Mouse (Mus musculus): ENCODE measurements around the gene Cxcl17. TPM values are rescaled to one million over a fixed set of nuclear protein-coding genes. Genes with fewer than 3 reads are reported as not detected.

The Cxcl17 gene
- total and polyA plus RNA-seq, 3 experiments = not detected

GRCm38 (mm10) chr7:25378181-25379100, 34.2 kb downstream of the Cxcl17 start:
- Histone ChIP-seq H3K9me3 (replicated peaks; ENCODE audit: low read length) (no peaks in the 10 kb centered on the region), H3K36me3 (replicated peaks in 1 of 2; ENCODE audit: control insufficient read depth in 1 of 2, insufficient read depth in 1 of 2, low read length in 1 of 2) (peaks cover 11 to 42% of the 10 kb centered on the region in 2 experiments), H3K4me1 (ENCODE audit: control insufficient read depth in 1 of 2, insufficient read depth in 2 of 2) (0 out of 4 replicates have a peak, but pooled peaks cover 2 to 3% of the 10 kb centered on the region in 2 experiments), H3K79me2 (replicated peaks; ENCODE audit: control insufficient read depth, extremely low read depth, insufficient read depth, poor library complexity, severe bottlenecking) (no peaks in the 10 kb centered on the region), H3K27ac (ENCODE audit: insufficient read depth, low read depth) (no peak overlapping the region), H3K4me2 (ENCODE audit: insufficient read depth, low read depth, poor library complexity, severe bottlenecking) (no peak overlapping the region), H3K4me3 (replicated peaks in 1 of 3; ENCODE audit: low read depth in 2 of 3, low read length in 2 of 3, poor library complexity in 1 of 3) (no peak overlapping the region), H3K9ac (ENCODE audit: insufficient read depth, low read depth) (no peak overlapping the region), H3K27me3 (replicated peaks) (peaks cover 5% of the 10 kb centered on the region)
- in situ Hi-C loops (cut with MboI; ENCODE audit: low pct_ligation_motif_present, low pct_unique_long_range_greater_than_20kb, low sequenced_read_pairs) (no loop called here), dilution Hi-C loops (cut with MboI; ENCODE audit: extremely low pct_ligation_motif_present, extremely low pct_unique_long_range_greater_than_20kb, low sequenced_read_pairs) (no loop called here)
- DNase-seq (ENCODE audit: extremely low read depth) = no peak
- TF ChIP-seq UBTF (IDR thresholded peaks at IDR 0.05; ENCODE audit: low read depth, low read length) = no peak

DNA sequence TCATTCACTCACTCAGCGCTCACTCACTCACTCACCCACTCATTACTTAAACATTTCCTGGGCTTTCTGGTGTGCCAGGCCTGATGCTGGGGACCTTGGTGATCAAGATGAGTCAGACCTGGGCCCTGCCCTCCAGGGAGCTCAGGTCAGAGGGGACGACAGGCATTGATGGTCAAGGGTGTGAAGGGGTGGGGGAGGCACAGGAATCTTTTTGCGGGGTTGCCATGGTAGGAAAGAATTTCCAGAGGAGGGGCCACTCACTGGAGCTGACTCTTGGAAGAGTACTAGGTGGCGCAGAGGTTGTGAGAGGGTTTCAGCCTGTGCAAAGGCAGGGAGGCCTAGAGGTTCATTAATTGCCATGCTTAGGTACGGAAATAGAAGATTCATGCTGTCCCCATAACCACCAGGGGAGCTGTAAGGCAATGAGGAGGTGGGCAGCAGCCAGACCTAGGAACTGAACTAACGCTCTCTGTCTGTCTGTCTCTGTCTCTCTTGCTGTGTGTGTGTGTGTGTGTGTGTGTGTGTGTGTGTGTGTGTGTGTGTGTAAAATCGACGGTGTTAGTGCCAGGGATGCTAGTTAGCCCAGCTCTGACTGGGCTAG, 35.5 kb downstream of the Cxcl17 start:
- in situ Hi-C loops (cut with MboI; ENCODE audit: low pct_ligation_motif_present, low pct_unique_long_range_greater_than_20kb, low sequenced_read_pairs) (no loop called here), dilution Hi-C loops (cut with MboI; ENCODE audit: extremely low pct_ligation_motif_present, extremely low pct_unique_long_range_greater_than_20kb, low sequenced_read_pairs) (no loop called here)
- H3K4me2 ChIP-seq (ENCODE audit: insufficient read depth, low read depth, poor library complexity, severe bottlenecking) = peak overlapping the region; percentile 77
- no peaks in the 10 kb centered on the region for H3K9me3 ChIP-seq (replicated peaks; ENCODE audit: low read length)
- H3K4me1 ChIP-seq (ENCODE audit: control insufficient read depth in 1 of 2, insufficient read depth in 2 of 2) = 0 out of 4 replicates have a peak, but pooled peaks cover 2 to 3% of the 10 kb centered on the region in 2 experiments
- no peak overlapping the region for H3K27ac ChIP-seq (ENCODE audit: insufficient read depth, low read depth)
- 0 out of 2 replicates have a peak overlapping the region, but pooled peaks have one; percentile 0 for H3K9ac ChIP-seq (ENCODE audit: insufficient read depth, low read depth)
- no peak for TF ChIP-seq MYC (IDR thresholded peaks at IDR 0.05; ENCODE audit: low read depth, low read length)
- TF ChIP-seq CTCF (conservative IDR thresholded peaks at IDR 0.05 in 1 of 2, IDR thresholded peaks at IDR 0.05 in 1 of 2; ENCODE audit: low read depth in 2 of 2, low read length in 2 of 2) = peak in 1 of 2 experiments; percentile 23; a peak in 1 of 4 replicates
- peaks cover 5 to 31% of the 10 kb centered on the region in 2 experiments for H3K36me3 ChIP-seq (replicated peaks in 1 of 2; ENCODE audit: control insufficient read depth in 1 of 2, insufficient read depth in 1 of 2, low read length in 1 of 2)
- peak overlapping the region in 2 of 3 experiments; percentile 37 to 47 for H3K4me3 ChIP-seq (replicated peaks in 1 of 3; ENCODE audit: low read depth in 2 of 3, low read length in 2 of 3, poor library complexity in 1 of 3)
- H3K79me2 ChIP-seq (replicated peaks; ENCODE audit: control insufficient read depth, extremely low read depth, insufficient read depth, poor library complexity, severe bottlenecking) = no peaks in the 10 kb centered on the region
- peaks cover 7% of the 10 kb centered on the region for H3K27me3 ChIP-seq (replicated peaks)
- no peak for DNase-seq (ENCODE audit: extremely low read depth)

DNA sequence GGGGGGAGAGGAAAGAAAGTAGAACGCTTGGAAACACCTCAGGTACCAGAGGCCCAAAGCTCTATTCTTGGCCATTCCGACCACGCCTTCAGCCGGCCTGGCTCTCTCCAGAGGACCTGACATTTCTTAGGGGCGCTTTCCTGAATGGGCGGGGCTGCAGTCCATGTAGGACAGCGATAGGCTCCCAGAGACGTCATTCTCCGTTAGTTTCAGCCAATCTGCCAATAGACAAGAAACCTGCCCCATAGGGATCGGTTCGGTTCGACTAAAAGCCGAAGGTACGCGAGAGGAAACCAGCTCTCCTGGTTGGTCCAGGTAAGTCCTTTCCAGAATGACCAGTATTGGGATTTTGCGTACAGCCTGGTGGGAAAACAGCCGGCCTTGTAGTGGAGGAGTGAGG, 36.1 kb downstream of the Cxcl17 start:
- in situ Hi-C loops (cut with MboI; ENCODE audit: low pct_ligation_motif_present, low pct_unique_long_range_greater_than_20kb, low sequenced_read_pairs) = no loop called here
- Histone ChIP-seq H3K9ac (ENCODE audit: insufficient read depth, low read depth) (0 out of 2 replicates have a peak overlapping the region, but pooled peaks have one; percentile 0), H3K36me3 (replicated peaks in 1 of 2; ENCODE audit: control insufficient read depth in 1 of 2, insufficient read depth in 1 of 2, low read length in 1 of 2) (peaks cover 5 to 25% of the 10 kb centered on the region in 2 experiments), H3K27ac (ENCODE audit: insufficient read depth, low read depth) (no peak overlapping the region), H3K4me2 (ENCODE audit: insufficient read depth, low read depth, poor library complexity, severe bottlenecking) (peak overlapping the region; percentile 77; the same call in 1 of the 2 replicates), H3K4me3 (replicated peaks in 1 of 3; ENCODE audit: low read depth in 2 of 3, low read length in 2 of 3, poor library complexity in 1 of 3) (peak overlapping the region in 2 of 3 experiments; percentile 37 to 47), H3K27me3 (replicated peaks) (peaks cover 12% of the 10 kb centered on the region), H3K4me1 (ENCODE audit: control insufficient read depth in 1 of 2, insufficient read depth in 2 of 2) (0 out of 4 replicates have a peak, but pooled peaks cover 2 to 3% of the 10 kb centered on the region in 2 experiments), H3K79me2 (replicated peaks; ENCODE audit: control insufficient read depth, extremely low read depth, insufficient read depth, poor library complexity, severe bottlenecking) (no peaks in the 10 kb centered on the region), H3K9me3 (replicated peaks; ENCODE audit: low read length) (no peaks in the 10 kb centered on the region)
- TF ChIP-seq POLR2A (IDR thresholded peaks at IDR 0.05; ENCODE audit: low read depth, low read length) (peak; percentile 38; the same call in 1 of the 2 replicates), IRF4 (IDR thresholded peaks at IDR 0.05; ENCODE audit: low read depth, low read length) (no peak), CHD2 (IDR thresholded peaks at IDR 0.05; ENCODE audit: low read length) (peak; percentile 49; the same call in 1 of the 2 replicates), ELF1 (IDR thresholded peaks at IDR 0.05; ENCODE audit: low read depth, low read length) (peak; percentile 38; the same call in 1 of the 2 replicates), CHD1 (IDR thresholded peaks at IDR 0.05; ENCODE audit: low read depth, low read length) (no peak)
- DNase-seq (ENCODE audit: extremely low read depth) = no peak
- dilution Hi-C loops (cut with MboI; ENCODE audit: extremely low pct_ligation_motif_present, extremely low pct_unique_long_range_greater_than_20kb, low sequenced_read_pairs) = no loop called here

All from CH12.LX (cell line).